Mouse (Mus musculus) liver, embryonic 14.5 days (tissue): Measurements from ENCODE around the gene Hacd3. TPM values are rescaled to one million over a fixed set of nuclear protein-coding genes. Genes with fewer than 3 reads are reported as not detected.

Experiments used
- ATAC-seq: fragments of 200-750 bp; cut with Nextera tagmentation; 2 replicates; pipeline ENCODE4 v1.8.0; 2017; ENCODE audit warnings: moderate number of reproducible peaks, mild to moderate bottlenecking, moderate library complexity; ENCODE audit not compliant: insufficient read depth
- DNase-seq, 3 experiments: peaks; one replicate each; pipeline ENCODE4 v3.0.0-alpha.2; 2012 to 2013; ENCODE audit warnings: low read depth in 3 of 3, low spot score in 3 of 3
- H3K27ac ChIP-seq: fragments of 300-500 bp; sonication (generic); 2 replicates; pipeline ENCODE4 v1.5.1; 2014; ENCODE audit warnings: moderate library complexity, mild to moderate bottlenecking, control low read depth, inconsistent platforms
- H3K27me3 ChIP-seq: fragments of 300-500 bp; sonication (generic); 2 replicates; pipeline ENCODE4 v1.6.1; 2014; ENCODE audit warnings: mild to moderate bottlenecking, low read length, moderate library complexity; ENCODE audit not compliant: control insufficient read depth, insufficient read depth
- H3K36me3 ChIP-seq: fragments of 300-500 bp; sonication (generic); replicated peaks from 2 replicates; pipeline ENCODE4 v1.6.1; 2014; ENCODE audit warnings: low read depth; ENCODE audit not compliant: control insufficient read depth, insufficient read depth
- H3K4me1 ChIP-seq, 2 experiments: fragments of 200-500 bp in 1 of 2; fragments of 300-500 bp in 1 of 2; sonication (generic) in 1 of 2; replicated peaks; 2 replicates each; pipeline ENCODE4 v1.6.1; 2012 to 2014; ENCODE audit warnings: antibody characterized with exemption in 1 of 2, inconsistent platforms in 1 of 2, low read length in 1 of 2; ENCODE audit not compliant: control insufficient read depth in 2 of 2, insufficient read depth in 2 of 2
- H3K4me2 ChIP-seq: fragments of 300-500 bp; sonication (generic); 2 replicates; pipeline ENCODE4 v1.6.1; 2014; ENCODE audit warnings: low read depth, mild to moderate bottlenecking, control low read depth, moderate library complexity
- H3K4me3 ChIP-seq, 2 experiments: fragments of 200-500 bp in 1 of 2; fragments of 300-500 bp in 1 of 2; sonication (generic) in 1 of 2; 2 replicates each; pipeline ENCODE4 v1.5.1; 2012 to 2014; ENCODE audit warnings: low read depth in 2 of 2, low read length in 2 of 2, mild to moderate bottlenecking in 2 of 2, control low read depth in 1 of 2, inconsistent platforms in 1 of 2, moderate library complexity in 1 of 2; ENCODE audit not compliant: insufficient read depth in 1 of 2
- H3K9ac ChIP-seq: fragments of 300-500 bp; sonication (generic); replicated peaks from 2 replicates; pipeline ENCODE4 v1.6.1; 2014; ENCODE audit warnings: mild to moderate bottlenecking, control low read depth, moderate library complexity
- H3K9me3 ChIP-seq: fragments of 300-500 bp; sonication (generic); 2 replicates; pipeline ENCODE4 v1.6.1; 2016; ENCODE audit warnings: low read length, mixed read lengths; ENCODE audit not compliant: control insufficient read depth
- CTCF ChIP-seq: IDR thresholded peaks from 2 replicates; pipeline ENCODE4 v1.5.1; 2016; ENCODE audit warnings: antibody characterized with exemption, low read depth, control low read depth
- EP300 ChIP-seq: IDR thresholded peaks from 2 replicates; pipeline ENCODE4 v1.6.1; 2016; ENCODE audit warnings: antibody characterized with exemption, low read depth
- WGBS: fragments of 180-500 bp; shearing (Covaris S2); extraction: QIAGEN DNeasy Blood & Tissue Kit; methylation state at CpG from one replicate; pipeline ENCODE4 v1.1.7; 2014; ENCODE audit not compliant: insufficient replicate concordance; 5-methylcytosine and 5-hydroxymethylcytosine counted together
- polyA plus RNA-seq, 2 experiments: library from polyadenylated mRNA; depleted of rRNA in 1 of 2; stranded (reverse) in 1 of 2; unstranded in 1 of 2; fragments of >200 nt; fragmentation: Nextera tagmentation in 1 of 2; extraction: Ambion mirVana in 1 of 2; gene quantifications; 2 replicates each; pipeline versions ENCODE4 v1.2.1 to v1.2.3; 2012 to 2014

Gene Hacd3
- polyA plus RNA-seq, 2 experiments: 19.6 to 22.9 TPM

DNA sequence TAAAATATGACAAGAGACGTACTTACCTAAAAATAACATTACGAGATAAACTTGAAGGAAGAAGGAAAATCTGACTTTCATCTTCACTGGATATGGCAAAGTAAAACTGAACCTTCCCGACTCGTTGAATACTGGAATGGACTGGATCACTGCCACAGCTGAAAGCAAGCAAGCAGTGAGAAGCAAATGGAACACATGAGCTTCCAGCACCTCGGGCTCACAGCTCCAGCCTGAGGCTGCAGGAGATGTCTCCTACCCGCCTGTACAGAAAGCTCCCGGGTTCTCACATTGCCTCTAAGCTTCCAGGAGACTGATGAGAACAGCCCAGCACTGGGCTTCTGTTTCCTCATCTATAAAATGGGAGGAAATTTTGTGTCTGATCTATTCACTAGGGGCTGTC, 31.2 kb downstream of the Hacd3 start:
- Histone ChIP-seq H3K4me1 (peaks cover 8 to 9% of the 10 kb centered on the region in 2 experiments), H3K27me3 (no peaks in the 10 kb centered on the region), H3K36me3 (peaks cover 50% of the 10 kb centered on the region), H3K4me2 (no peak overlapping the region), H3K27ac (no peak overlapping the region), H3K9ac (no peak overlapping the region), H3K9me3 (no peaks in the 10 kb centered on the region), H3K4me3 (no peak overlapping the region)
- ATAC-seq: no peak
- no peak for DNase-seq
- TF ChIP-seq EP300: no peak
- no peak for TF ChIP-seq CTCF
- 79% methylated on average over 7 of the region's 7 CpGs for WGBS

DNA sequence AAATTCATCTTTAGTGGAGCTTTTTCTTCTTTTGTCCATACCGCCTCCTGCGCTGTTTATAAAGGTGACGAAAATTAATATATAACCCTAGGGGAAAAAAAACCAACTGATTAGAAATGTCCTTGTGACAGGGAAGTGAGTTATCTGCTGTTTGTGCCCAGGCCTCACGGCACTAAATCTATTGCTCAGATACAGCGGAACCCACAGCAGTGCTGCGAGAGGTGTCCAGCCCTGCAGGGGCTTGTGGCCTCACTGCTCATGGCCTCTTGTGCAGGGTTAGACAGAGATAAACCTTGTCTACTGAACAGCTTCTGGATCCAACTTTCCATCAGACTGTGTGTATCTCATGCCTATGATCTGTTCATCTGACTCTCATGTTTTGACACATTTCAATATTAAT, 33.0 kb downstream of the Hacd3 start:
- 61% methylated on average over 6 of the region's 6 CpGs for WGBS

DNA sequence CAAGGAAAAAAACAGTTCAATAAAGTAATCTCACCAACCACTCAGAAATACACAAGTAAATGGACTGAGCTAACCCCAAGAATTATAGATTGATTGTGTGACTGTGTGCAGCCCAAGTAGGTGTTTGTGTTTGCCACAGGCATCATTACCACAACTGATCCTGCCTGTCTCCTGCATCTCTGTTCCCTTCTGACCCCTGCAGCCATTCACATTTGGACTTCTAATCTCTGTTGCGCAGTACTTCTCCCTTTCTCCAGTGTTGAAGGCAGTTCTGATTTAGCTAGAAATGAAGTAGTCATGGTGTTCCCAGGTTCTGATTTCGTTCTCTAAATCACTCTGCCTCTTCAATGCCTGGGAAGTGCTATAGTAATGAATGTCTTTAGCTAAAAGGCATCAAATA, 33.8 kb downstream of the Hacd3 start:
- no peak overlapping the region for H3K27ac ChIP-seq
- no peak overlapping the region for H3K4me3 ChIP-seq
- H3K9me3 ChIP-seq: no peaks in the 10 kb centered on the region
- peaks cover 11 to 13% of the 10 kb centered on the region in 2 experiments for H3K4me1 ChIP-seq
- WGBS: 78% methylated on average over 2 of the region's 2 CpGs
- no peak for TF ChIP-seq CTCF
- no peak for TF ChIP-seq EP300
- DNase-seq (no peak), ATAC-seq (no peak)
- H3K36me3 ChIP-seq: peaks cover 64% of the 10 kb centered on the region
- no peaks in the 10 kb centered on the region for H3K27me3 ChIP-seq
- no peak overlapping the region for H3K4me2 ChIP-seq
- H3K9ac ChIP-seq: no peak overlapping the region

More for the DNA sequence above, 33.0 kb downstream of the Hacd3 start:
- H3K27me3 ChIP-seq: no peaks in the 10 kb centered on the region
- TF ChIP-seq CTCF (no peak), EP300 (no peak)
- no peak overlapping the region for H3K4me2 ChIP-seq
- H3K9ac ChIP-seq: no peak overlapping the region
- no peak overlapping the region for H3K27ac ChIP-seq
- peaks cover 11 to 13% of the 10 kb centered on the region in 2 experiments for H3K4me1 ChIP-seq
- DNase-seq: no peak
- H3K4me3 ChIP-seq: no peak overlapping the region
- no peak for ATAC-seq
- peaks cover 61% of the 10 kb centered on the region for H3K36me3 ChIP-seq
- H3K9me3 ChIP-seq: no peaks in the 10 kb centered on the region

DNA sequence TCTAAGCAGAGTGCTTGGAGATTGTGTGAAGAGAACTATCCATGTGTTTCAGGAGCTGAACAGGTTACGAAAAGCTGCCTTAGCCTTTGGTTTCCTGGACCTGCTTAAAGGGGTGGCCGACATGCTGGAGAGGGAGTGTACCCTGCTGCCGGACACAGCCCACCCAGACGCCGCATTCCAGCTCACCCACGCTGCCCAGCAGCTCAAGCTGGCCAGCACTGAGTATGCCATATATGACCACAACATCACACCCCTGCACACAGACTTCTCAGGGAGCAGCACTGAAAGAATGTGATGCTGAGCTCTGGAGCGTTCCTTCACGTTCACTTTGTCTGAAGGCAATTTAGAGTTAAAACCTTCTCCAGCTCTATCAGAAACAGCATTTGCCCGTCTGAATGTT, 35.7 kb downstream of the Hacd3 start:
- 84% methylated on average over 9 of the region's 9 CpGs for WGBS
- Histone ChIP-seq H3K27me3 (no peaks in the 10 kb centered on the region), H3K4me2 (peak overlapping the region; percentile 45), H3K27ac (peak overlapping the region; percentile 59), H3K9me3 (no peaks in the 10 kb centered on the region), H3K4me3 (no peak overlapping the region), H3K4me1 (peaks cover 11 to 13% of the 10 kb centered on the region in 2 experiments), H3K36me3 (peaks cover 70% of the 10 kb centered on the region), H3K9ac (0 out of 2 replicates have a peak overlapping the region, but pooled peaks have one; percentile 3)
- no peak for DNase-seq
- TF ChIP-seq EP300 (no peak), CTCF (no peak)
- ATAC-seq: no peak

DNA sequence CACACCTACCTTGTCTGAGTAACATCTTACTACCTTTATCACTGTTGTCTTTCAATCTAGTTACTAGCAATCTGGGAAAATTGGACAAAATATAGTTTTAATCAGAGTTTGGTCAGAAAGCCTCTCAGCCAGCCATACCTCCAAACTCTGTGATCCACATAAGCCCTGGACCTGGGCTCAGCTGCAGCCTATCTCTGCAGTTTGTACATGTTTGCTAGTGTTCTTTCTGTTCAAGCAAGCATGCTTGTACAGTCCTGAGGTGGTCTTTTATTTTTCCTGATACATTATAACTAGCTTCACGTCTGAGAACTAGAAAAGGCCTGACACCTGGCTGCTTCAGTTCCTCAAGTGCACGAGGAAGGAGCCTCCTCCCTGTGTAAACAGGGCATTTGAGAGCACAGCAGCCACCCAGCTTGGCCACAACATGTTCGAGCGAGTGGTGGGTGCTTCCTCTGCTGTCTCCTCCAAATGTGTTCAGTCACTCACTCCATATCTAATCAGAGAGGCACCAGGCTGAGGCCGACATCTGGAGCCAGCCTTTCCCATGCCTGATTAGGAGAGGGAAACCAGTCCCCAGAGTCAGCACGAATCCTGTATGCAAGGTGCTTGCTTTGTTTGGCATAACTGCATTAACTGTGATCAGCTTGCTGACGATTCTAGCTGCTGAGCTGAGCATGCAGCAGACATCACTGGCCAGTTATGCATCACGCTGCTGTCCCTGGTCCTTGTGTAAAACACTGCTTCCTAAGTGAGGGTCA, 36.3 kb downstream of the Hacd3 start:
- H3K4me2 ChIP-seq: peak overlapping the region; percentile 45
- peaks cover 67% of the 10 kb centered on the region for H3K36me3 ChIP-seq
- H3K27me3 ChIP-seq: no peaks in the 10 kb centered on the region
- H3K4me1 ChIP-seq: peaks cover 11 to 13% of the 10 kb centered on the region in 2 experiments
- WGBS: 19% methylated on average over 8 of the region's 8 CpGs
- peak; percentile 57 to 69 (median 58) for DNase-seq
- H3K9ac ChIP-seq: 0 out of 2 replicates have a peak overlapping the region, but pooled peaks have one; percentile 3
- H3K27ac ChIP-seq: peak overlapping the region; percentile 59
- no peak overlapping the region for H3K4me3 ChIP-seq
- peak; percentile 95 for ATAC-seq
- no peaks in the 10 kb centered on the region for H3K9me3 ChIP-seq
- TF ChIP-seq CTCF (no peak), EP300 (peak; percentile 91)
